Mouse (Mus musculus): ENCODE results near the gene Gm21962. TPM values are rescaled to one million over a fixed set of nuclear protein-coding genes. Genes with fewer than 3 reads are reported as not detected.

Gm21962 gene
- not detected for polyA plus RNA-seq (2017; shearing (Covaris generic))

GRCm38 (mm10) chr3:137671224-137671623 is at the start of gene Gm21962:
Gene Gm21962, plus strand, starts transcription at chr3:137671524.

Other genes starting within 250 kb of the Gm21962 start
- not detected for gene Ddit4l, start 49.9 kb upstream of the Gm21962 start, polyA plus RNA-seq (2017; shearing (Covaris generic))
- 1,140 TPM for gene H2afz, start 193.0 kb downstream of the Gm21962 start, polyA plus RNA-seq (2017; shearing (Covaris generic))
- 4.6 TPM for gene Dnajb14, start 196.2 kb downstream of the Gm21962 start, polyA plus RNA-seq (2017; shearing (Covaris generic))
- gene Lamtor3, start 247.0 kb downstream of the Gm21962 start, polyA plus RNA-seq (2017; shearing (Covaris generic)) = 92.2 TPM